Mouse (Mus musculus): ENCODE measurements around the gene Bpifb2. TPM values are rescaled to one million over a fixed set of nuclear protein-coding genes. Genes with fewer than 3 reads are reported as not detected.

Bpifb2 gene
- total and polyA plus RNA-seq, 3 experiments, result not detected

DNA sequence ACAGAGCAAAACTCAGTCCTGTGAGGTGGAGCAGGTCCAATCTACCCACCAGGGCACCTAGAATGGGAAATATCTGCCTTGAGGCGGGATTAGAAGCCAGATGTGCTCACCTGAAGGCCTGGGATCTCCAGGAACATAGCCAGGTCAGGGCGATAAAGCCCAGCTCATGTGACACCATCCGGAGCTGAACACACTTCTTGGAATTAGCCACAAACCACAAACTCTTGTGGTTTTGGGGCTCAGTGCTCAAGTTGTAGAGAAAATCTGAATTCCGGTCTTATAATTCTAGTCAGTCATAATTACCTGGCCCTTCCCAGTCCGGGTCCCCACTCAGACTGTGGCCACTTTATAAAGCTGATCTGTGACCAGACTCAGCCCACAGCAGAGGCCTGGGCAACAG lies 63.0 kb downstream of the Bpifb2 start, which contains the start of gene Bpifb4:
TSS of gene Bpifb4 (plus strand) at position 370 of the 400 bp plus-strand sequence.
- Histone ChIP-seq H3K9me3 (replicated peaks; ENCODE audit: insufficient read depth, low read length) (no peaks in the 10 kb centered on the region), H3K9ac (ENCODE audit: control insufficient read depth, low read depth, low read length, poor library complexity, severe bottlenecking) (no peak within 1 kb of the TSS), H3K4me1 (ENCODE audit: control insufficient read depth in 1 of 2, insufficient read depth in 2 of 2, low read length in 2 of 2) (no peaks in the 10 kb centered on the region), H3K27me3 (ENCODE audit: control insufficient read depth in 1 of 2, insufficient read depth in 2 of 2, low read length in 2 of 2) (no peaks in the 10 kb centered on the region), H3K36me3 (ENCODE audit: control insufficient read depth in 1 of 2, insufficient read depth in 2 of 2, low read length in 2 of 2) (no peaks in the 10 kb centered on the region), H3K27ac (ENCODE audit: control insufficient read depth, low read depth, low read length) (no peak within 1 kb of the TSS), H3K4me3 (ENCODE audit: control insufficient read depth in 1 of 2, insufficient read depth in 1 of 2, low read depth in 2 of 2, low read length in 2 of 2) (no peak within 1 kb of the TSS), H3K79me2 (ENCODE audit: control insufficient read depth, insufficient read depth, low read length, poor library complexity) (no peaks in the 10 kb centered on the region)
- DNase-seq (ENCODE audit: low read depth, low spot score), result no peak
- no peak for TF ChIP-seq CHD2 (IDR thresholded peaks at IDR 0.05; ENCODE audit: low read length)
- TF ChIP-seq MEF2A (IDR thresholded peaks at IDR 0.05; ENCODE audit: extremely low read depth, insufficient replicate concordance, low read depth, low read length, poor library complexity, severe bottlenecking), result no peak
- no peak for TF ChIP-seq KAT2A (conservative IDR thresholded peaks at IDR 0.05; ENCODE audit: low read depth, low read length)
- TF ChIP-seq ZC3H11A (IDR thresholded peaks at IDR 0.05; ENCODE audit: low read depth, low read length), result no peak
- no peak for TF ChIP-seq HCFC1 (IDR thresholded peaks at IDR 0.05; ENCODE audit: low read depth, low read length)
- no peak for TF ChIP-seq ZKSCAN1 (IDR thresholded peaks at IDR 0.05; ENCODE audit: low read depth, low read length)
- no peak for TF ChIP-seq POLR2AphosphoS5 (IDR thresholded peaks at IDR 0.05; ENCODE audit: borderline replicate concordance, low read depth, low read length)
- no peak for TF ChIP-seq ELF1 (IDR thresholded peaks at IDR 0.05; ENCODE audit: low read depth, low read length)
- TF ChIP-seq JUND (IDR thresholded peaks at IDR 0.05; ENCODE audit: low read depth, low read length), result no peak
- TF ChIP-seq RCOR1 (IDR thresholded peaks at IDR 0.05; ENCODE audit: low read depth, low read length), result no peak

DNA sequence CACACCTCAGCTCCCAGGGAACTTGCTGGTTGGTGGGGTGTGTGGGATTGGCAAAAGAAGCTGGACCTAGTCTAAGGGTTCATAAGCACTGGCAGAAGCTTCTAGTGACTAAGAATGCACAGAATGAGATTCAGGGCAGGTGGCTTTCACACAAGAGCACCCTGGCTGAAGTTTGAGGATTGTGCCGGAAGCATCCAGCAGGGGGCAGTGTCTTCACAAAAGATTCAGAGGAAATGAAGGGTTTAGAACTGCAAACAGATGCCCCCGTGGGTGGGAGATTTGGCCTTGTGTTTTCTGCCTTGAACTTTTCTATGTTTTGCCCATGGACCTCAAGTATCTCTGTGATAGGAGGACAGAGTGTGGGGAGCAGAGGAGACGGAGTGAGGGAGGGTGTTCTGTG lies 68.7 kb downstream of the Bpifb2 start:
- Histone ChIP-seq H3K4me1 (ENCODE audit: control insufficient read depth in 1 of 2, insufficient read depth in 2 of 2, low read length in 2 of 2) (no peaks in the 10 kb centered on the region), H3K9ac (ENCODE audit: control insufficient read depth, low read depth, low read length, poor library complexity, severe bottlenecking) (no peak overlapping the region), H3K4me3 (ENCODE audit: control insufficient read depth in 1 of 2, insufficient read depth in 1 of 2, low read depth in 2 of 2, low read length in 2 of 2) (no peak overlapping the region), H3K27ac (ENCODE audit: control insufficient read depth, low read depth, low read length) (no peak overlapping the region), H3K27me3 (ENCODE audit: control insufficient read depth in 1 of 2, insufficient read depth in 2 of 2, low read length in 2 of 2) (no peaks in the 10 kb centered on the region), H3K79me2 (ENCODE audit: control insufficient read depth, insufficient read depth, low read length, poor library complexity) (no peaks in the 10 kb centered on the region), H3K9me3 (replicated peaks; ENCODE audit: insufficient read depth, low read length) (no peaks in the 10 kb centered on the region), H3K36me3 (ENCODE audit: control insufficient read depth in 1 of 2, insufficient read depth in 2 of 2, low read length in 2 of 2) (no peaks in the 10 kb centered on the region)
- peak; percentile 22 for DNase-seq (ENCODE audit: low read depth, low spot score)
- peak in 2 of 3 experiments; percentile 39 to 44; a peak in 5 of 6 replicates for TF ChIP-seq CTCF (IDR thresholded peaks at IDR 0.05 in 2 of 3, conservative IDR thresholded peaks at IDR 0.05 in 1 of 3; ENCODE audit: control insufficient read depth in 1 of 3, insufficient read depth in 1 of 3, low read depth in 2 of 3, low read length in 3 of 3, poor library complexity in 1 of 3, severe bottlenecking in 1 of 3)
- TF ChIP-seq SIN3A (IDR thresholded peaks at IDR 0.05; ENCODE audit: low read length), result no peak

DNA sequence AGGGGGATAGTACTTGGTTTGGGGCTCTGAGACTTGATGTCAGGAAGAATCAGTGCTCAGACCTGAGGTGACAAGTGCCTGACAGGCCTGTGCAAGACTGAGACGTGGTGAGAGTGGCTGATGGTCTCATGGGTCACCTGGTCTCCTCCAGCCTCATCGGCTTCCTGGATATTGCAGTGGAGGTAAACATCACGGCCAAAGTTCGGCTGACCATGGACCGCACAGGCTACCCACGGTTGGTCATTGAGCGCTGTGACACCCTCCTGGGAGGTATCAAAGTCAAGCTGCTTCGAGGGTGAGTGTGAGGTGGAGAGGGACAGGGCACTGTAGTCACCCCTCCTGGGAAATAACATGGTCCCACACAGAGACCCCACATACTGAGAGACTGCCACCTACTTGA lies 69.7 kb downstream of the Bpifb2 start:
- H3K36me3 ChIP-seq (ENCODE audit: control insufficient read depth in 1 of 2, insufficient read depth in 2 of 2, low read length in 2 of 2), result no peaks in the 10 kb centered on the region
- TF ChIP-seq TAL1 (IDR thresholded peaks at IDR 0.05; ENCODE audit: low read length), result no peak
- no peak for TF ChIP-seq JUND (IDR thresholded peaks at IDR 0.05; ENCODE audit: low read depth, low read length)
- no peak for TF ChIP-seq MYB (IDR thresholded peaks at IDR 0.05; ENCODE audit: low read depth, low read length)
- no peak for TF ChIP-seq BHLHE40 (IDR thresholded peaks at IDR 0.05; ENCODE audit: borderline replicate concordance, low read depth, low read length)
- no peak for TF ChIP-seq EP300 (IDR thresholded peaks at IDR 0.05; ENCODE audit: low read depth in 1 of 2, low read length in 2 of 2)
- no peak for TF ChIP-seq UBTF (IDR thresholded peaks at IDR 0.05; ENCODE audit: borderline replicate concordance, insufficient read depth, low read depth, low read length)
- TF ChIP-seq MAX (IDR thresholded peaks at IDR 0.05; ENCODE audit: low read length), result no peak
- TF ChIP-seq POLR2AphosphoS2 (IDR thresholded peaks at IDR 0.05; ENCODE audit: low read length), result no peak
- H3K9ac ChIP-seq (ENCODE audit: control insufficient read depth, low read depth, low read length, poor library complexity, severe bottlenecking), result no peak overlapping the region
- no peaks in the 10 kb centered on the region for H3K9me3 ChIP-seq (replicated peaks; ENCODE audit: insufficient read depth, low read length)
- H3K79me2 ChIP-seq (ENCODE audit: control insufficient read depth, insufficient read depth, low read length, poor library complexity), result no peaks in the 10 kb centered on the region
- H3K4me1 ChIP-seq (ENCODE audit: control insufficient read depth in 1 of 2, insufficient read depth in 2 of 2, low read length in 2 of 2), result no peaks in the 10 kb centered on the region
- no peak overlapping the region for H3K4me3 ChIP-seq (ENCODE audit: control insufficient read depth in 1 of 2, insufficient read depth in 1 of 2, low read depth in 2 of 2, low read length in 2 of 2)
- DNase-seq (ENCODE audit: low read depth, low spot score), result no peak
- no peak overlapping the region for H3K27ac ChIP-seq (ENCODE audit: control insufficient read depth, low read depth, low read length)
- H3K27me3 ChIP-seq (ENCODE audit: control insufficient read depth in 1 of 2, insufficient read depth in 2 of 2, low read length in 2 of 2), result no peaks in the 10 kb centered on the region
